Mouse (Mus musculus) thymus, postnatal 0 days (tissue): ENCODE measurements around the gene Reps1. TPM values are rescaled to one million over a fixed set of nuclear protein-coding genes. Genes with fewer than 3 reads are reported as not detected.

Source experiments
- DNase-seq: peaks from one replicate; pipeline ENCODE4 v3.0.0-alpha.2; 2015; ENCODE audit warnings: low spot score
- polyA plus RNA-seq: library from polyadenylated mRNA; unstranded; fragments of >200 nt; fragmentation: Nextera tagmentation; extraction: Ambion mirVana; gene quantifications from 2 replicates; pipeline ENCODE4 v1.2.1, GENCODE M21; 2015

The Reps1 gene
- 20.2 and 24.0 TPM in 2 replicates for polyA plus RNA-seq

DNA sequence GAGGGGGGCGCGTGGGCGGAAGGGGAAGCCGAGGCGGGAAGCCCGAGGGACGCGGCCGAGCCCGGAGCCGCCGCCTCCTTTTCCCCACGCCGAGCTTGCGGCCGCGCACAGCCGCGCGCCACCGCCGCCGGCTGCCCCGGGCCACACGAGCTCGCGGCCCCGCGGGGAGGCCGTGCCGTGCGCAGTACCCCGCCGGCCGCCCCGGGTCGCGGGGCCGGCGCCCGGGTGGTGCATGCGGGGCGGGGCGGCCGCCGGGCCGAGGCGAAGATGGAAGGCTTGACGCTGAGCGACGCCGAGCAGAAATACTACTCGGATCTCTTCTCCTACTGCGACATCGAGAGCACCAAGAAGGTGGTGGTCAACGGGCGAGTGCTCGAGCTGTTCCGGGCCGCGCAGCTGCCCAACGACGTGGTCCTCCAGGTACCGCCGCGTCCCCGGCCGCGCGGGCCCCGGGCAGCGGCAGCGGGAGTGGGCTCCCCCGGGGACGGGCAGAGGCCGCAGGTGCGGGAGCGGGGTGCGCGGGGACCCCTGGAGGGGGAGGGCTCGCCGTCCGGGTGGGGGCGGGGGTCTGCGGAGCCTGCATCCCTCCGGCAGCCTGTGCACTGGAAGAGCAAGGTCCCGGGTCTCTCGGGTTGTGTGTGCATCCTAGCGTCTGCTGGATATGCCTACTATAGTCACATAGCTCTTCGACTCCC is at the start of gene Reps1:
TSS of gene Reps1 (plus strand) at position 166 of the 695 bp plus-strand sequence.
- peak; percentile 37 for DNase-seq

DNA sequence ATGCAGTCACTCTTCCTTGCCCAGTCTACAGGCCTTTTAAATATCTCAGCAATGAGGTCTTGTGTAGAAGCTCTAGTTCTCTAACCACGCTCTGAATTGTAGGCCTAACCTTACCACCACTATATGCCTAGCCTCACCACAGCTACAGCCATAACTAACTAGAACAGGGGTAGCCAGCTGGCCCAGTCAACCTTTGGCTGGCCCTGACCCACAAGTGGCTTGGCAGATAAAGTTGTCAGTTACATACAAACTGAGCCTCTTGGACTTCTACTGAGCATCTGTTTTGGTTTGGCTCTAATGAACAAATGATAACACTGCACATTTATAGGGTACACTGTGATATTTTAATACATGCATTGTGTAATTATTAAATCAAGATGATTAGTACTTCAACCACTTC is 48.9 kb upstream of the Reps1 start:
- DNase-seq: no peak

DNA sequence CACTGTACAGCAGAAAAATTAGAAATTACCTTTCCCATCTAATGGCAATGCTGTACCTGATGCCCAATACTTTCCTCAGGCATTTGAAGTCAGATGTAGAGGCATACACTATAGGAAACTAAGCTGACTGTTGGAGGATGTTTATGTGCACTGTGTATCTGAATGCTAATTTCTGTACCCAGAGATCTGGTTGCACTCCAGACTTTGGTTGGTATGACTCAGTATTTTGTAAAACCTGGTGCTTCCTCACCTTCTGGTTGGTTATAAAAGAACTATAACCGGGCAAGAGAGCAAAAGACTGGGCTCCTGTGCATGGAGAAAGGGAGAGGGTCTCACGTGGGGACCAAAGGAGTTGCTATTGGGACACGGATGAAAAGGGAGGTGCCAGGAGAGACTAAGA is 48.4 kb upstream of the Reps1 start:
- no peak for DNase-seq

DNA sequence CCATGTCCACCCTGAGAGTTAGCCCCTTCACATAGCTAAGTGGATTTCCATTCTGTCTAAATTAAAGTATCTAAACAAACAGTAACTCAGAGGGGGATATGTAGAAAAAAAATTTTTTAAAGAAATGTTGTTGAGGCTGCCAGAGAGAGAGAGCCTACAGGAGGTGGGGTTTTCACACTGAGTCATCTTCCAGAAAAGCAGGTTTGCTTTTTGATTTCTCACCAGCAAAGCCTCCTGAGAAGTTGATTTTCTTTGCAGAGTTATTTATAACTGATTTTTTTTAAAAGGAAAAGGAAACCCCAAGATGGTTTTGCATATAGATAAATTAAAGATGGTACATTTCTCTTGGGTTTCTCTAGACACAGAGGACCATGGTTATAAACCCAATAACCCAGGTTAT is 47.5 kb upstream of the Reps1 start:
- no peak for DNase-seq

DNA sequence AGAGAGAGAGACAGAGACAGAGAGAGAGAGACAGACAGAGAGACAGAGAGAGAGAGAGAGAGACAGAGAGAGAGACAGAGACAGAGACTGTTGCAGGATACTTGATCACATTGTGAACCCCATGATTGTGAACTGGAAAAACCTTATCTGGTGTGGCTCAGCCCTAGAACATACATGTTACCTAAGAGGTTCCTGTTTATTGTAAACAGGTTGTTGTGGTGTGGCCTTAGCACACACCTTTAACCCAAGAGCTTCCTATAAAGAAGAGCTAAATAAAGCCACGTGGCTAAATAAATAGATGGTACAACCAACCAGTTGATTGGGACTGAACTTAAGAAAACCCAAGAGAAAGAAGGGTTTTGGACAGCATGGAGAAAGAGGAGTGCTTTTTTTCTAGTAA is 45.9 kb upstream of the Reps1 start:
- no peak for DNase-seq

DNA sequence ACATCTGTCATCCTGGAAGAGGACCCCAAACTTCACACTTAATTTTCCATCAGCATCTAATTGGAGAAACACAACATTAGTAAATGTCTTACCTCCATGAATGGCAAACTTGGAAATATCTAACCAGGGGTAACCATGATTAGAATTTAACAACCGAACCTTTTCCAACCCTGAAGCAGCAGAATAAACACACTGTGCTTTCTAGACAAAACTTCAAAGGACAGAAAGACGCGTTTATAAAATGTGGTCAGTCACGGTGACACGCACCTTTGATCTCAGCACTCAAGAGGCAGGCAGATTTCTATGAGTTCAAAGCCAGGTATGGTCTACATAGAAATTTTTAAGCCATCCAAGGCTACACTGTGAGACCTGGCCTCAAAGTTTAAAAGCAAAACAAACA is 43.9 kb upstream of the Reps1 start:
- DNase-seq: no peak

DNA sequence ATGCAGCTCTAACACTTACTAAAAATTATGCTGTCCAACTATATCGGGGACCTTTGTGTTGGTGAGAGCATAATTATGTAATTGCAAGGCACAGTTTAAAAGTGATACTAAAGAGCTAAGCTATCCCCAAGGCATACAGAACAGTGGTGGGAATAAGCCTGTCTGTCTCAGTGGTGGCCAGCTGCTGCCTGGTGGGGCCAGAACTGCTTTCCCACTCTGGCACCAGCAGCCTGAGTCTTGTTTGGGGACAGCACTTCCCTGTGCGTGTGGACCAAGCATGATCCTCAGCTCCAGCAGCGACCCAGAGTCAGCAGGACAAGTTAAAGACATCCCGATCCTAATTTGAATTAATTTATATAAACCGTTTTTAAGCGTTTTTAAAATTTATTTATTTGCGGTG is 35.2 kb upstream of the Reps1 start:
- no peak for DNase-seq

DNA sequence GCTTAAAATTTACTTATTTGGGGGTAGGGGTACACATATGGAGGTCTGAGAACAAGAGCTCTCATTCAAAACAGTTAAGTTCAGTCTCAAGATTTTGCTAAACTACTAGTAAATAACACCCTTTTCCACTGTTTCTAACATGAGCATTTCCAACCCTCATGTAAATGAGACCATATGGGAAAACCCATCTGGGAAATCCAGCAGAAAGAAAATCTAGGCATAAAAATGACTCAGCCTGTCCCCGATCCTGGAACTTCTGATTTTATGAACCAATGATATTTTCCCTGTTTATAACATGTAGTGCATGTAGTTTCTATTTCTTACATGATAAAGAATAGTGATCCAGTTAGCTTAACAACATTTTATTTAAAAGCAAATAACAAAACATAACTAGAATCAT is 34.8 kb upstream of the Reps1 start:
- no peak for DNase-seq

DNA sequence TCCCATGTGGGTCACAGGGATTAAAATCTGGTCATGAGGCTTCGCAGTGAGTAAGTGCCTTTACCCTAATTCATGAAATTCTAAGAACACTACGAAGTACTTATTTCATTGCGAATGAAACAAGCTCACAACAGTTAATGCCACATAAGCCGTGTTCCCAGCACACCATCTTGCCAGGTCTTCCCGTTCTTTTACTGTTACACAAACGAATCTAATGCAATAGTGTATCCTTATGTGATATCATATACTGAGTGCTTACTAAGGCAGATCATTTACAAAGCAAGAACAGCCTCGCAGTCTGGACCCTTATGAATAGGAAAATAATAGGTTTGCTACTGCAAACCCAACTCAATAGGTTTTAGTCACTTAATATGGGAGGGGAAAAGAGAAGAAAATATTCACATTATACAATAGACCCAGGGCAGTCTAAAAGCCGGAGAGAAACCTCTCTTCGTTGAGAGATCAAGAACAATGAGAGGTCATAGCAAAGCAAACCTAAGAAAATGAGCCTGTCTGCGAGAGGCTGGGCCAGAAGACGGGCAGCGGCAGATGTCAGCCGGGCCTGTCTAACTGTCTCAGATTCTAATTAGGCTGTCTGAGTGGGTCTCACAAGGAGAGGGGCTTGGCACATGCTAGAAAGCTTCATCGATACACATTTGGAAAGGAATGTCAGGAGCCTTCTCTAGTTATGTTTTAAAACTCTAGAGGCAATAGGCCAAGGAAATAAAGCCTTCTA is 33.9 kb upstream of the Reps1 start:
- DNase-seq: no peak

DNA sequence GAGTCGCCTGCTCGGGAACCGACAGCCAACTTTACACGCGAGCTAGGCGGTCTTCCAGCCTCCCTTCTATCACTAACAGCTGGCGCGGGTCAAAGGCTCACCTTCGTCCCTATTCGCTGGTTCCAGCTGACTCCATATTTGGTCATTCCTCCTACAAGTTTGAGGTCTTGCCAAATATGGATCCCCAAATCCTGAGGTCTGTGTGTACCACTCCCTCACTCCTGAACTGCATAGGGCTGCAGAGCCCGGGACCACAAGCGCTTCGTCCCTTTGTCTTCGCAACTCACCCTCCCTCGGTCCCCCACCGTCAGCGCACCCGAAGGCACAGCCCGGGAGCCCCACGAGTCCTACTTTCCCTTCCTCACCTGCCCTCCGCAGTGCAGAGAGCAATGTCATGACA is 33.3 kb upstream of the Reps1 start:
- DNase-seq: peak; percentile 71

DNA sequence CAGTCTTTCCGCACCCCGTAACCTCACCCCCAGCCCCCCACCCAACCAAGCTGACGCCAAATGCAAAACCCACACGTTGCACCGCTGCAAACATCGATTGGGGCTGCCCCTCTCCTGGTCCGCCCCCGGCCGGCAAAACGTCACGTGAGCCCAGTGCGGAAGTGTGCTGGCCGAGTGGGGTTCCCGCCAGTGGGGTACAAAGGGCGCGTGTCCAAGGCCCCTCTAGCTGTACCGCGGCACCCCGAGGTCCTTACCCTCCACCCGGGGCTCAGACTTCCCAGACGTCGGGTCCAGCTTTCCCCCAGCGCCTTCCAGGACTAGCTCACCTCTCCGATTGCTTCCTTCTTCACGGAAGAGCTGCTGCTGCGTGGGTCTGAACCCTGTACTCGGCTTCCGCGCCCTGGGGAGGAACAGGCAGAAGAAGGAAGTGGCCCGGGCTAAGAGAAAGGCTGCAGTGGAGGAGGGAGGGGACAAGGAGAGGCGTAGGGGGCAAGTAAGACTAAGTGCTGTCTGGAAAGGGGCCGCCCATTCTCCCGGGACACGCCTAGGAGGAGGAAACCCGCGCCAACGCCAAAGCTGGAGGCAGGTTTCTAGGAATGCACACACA is 32.8 kb upstream of the Reps1 start, which contains the start of gene Abracl:
TSS of gene Abracl (minus strand) at position 548 of the 607 bp plus-strand sequence.
- DNase-seq: peak; percentile 85

DNA sequence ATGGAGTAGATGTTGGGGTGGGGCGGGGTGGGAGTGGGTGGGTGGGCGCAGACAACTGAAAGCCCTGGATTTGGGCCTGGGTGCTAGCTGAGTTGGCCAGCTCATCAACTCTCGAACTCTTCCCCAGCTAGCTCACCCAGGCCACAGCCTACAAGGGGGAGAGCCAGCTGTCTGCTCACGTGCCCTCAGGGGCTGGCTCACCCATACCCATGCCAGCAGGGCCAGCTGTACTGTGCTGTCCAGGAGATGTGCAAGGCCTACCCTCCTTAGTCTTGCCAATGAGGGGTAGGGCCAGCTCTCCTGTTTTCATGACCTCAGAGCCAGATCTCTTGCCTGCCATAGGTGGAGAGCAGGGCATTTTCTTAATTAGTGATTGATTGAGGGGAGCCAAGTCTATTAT is 21.3 kb upstream of the Reps1 start:
- DNase-seq: no peak

DNA sequence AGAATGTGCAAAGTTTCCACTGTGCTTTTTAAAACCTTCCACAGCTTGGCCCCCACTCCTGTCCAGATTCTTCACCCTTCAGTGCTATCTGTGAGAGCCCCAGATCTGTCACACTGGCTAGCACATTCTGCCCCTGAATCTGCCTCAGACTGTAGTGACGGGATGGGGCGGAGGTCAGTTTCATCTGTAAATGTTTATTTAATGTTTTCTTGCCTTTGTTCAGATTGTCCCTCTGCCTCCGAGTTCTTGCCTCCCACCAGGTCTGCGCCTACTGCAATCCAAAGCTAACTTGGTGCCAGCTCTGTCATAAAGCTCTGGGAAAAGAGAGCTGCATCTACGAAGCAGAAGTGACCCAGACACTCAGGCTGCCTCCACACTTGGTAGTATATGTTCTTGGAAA is 18.8 kb upstream of the Reps1 start:
- no peak for DNase-seq

DNA sequence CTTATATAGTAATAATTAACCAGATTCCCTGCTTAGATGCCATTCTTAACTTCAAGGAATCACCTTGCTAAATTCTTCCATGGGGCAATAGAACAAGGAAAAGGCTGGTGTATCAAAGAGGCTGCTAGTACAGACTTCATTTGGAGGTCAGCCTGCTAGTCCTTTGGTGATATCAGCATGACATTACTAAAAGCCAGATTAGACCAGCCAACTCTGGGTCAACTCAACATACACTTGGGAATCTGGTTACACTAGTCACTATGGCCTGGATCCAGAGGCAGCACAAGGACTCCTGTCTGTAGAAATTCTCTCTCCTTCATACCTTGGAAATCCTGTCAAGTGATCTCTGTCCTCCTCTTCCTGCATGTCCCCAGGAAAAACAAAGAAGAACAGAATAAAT is 9.3 kb upstream of the Reps1 start:
- no peak for DNase-seq

DNA sequence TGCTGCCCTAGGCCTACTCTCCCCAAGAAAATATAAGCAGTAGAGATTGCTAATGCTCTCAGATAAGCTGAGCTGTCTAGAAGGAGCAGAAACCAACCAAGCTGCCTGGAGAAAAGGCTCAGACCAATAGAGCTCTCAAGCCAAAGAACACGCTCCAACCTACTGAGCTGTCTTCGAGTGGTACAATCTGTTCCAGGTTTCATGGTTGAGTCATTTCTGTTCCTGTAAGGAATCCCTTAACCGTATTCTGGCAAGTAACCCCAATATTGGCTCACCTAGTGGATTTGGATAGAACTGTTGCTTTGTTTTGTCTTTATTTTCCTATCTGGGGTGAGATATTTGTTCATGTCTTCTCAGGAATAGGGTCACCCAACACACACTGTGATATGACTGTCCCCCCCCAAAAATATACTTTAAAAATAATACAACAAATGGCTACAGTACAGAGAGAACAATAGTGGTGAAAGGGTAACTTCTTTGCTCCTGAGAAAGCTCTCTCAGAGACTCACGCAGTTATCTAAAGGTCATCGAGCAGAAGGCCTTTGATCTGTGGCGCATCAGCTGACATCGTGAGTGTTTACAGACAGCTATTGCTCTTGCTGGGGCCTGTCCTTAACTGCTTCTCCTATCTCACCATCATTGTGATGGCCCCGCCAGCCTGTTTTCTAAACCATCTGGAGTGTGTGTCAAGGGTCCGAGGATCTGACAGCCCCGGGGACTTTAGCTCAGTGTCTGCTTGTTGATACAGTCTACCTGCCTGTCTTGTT is 8.1 kb upstream of the Reps1 start:
- DNase-seq: no peak

DNA sequence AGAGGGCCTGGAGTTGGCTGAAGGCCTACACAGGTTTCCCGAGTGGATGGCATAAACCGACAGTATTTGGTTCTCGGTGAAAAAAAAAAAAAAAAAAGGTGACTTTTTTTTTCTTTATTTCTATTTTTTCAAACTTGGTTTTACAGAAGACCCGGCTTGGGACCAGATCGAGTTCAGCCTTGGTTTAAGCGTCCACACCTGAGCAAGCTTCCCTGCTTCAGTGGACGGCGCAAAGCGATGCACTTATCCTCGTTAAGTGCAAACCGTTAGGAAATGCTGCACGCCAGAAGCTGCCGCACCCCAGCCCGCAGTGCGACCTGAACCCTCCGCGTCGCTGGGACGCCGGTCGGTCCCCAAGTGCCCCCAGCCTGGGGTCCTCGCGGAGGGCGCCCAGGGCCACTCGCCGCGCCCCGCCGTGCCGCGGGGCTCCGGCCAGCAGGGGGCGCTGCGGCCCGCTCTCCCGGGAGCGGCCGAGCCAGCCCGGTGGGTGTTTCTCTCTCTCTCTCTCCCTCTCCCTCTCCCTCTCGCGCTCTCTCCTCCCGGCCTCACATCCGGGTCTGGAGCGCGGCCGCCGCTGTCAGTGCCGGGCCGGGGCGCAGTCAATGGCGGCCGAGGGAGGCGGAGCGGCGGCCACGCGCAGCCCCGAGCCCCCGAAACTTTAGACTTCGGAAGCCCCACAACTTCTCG is 509 bp upstream of the Reps1 start:
- peak; percentile 88 for DNase-seq

DNA sequence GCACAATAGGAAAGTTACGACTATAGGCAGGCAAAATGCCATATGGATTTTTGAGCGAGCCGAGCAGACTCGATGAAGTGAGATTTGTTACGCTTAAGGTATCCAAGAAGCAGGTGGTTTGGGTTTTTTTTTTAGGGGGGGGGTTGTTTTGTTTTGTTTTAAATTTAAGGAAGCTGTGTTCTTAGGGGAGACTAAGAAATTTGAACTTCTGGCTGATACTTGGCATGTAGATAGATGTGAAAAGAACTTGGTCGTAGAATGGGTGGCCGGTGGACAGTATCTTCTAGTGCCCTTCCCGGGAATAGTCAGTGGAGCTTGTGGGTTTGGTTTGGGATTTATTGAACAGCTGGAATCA is 707 bp downstream of the Reps1 start:
- no peak for DNase-seq

DNA sequence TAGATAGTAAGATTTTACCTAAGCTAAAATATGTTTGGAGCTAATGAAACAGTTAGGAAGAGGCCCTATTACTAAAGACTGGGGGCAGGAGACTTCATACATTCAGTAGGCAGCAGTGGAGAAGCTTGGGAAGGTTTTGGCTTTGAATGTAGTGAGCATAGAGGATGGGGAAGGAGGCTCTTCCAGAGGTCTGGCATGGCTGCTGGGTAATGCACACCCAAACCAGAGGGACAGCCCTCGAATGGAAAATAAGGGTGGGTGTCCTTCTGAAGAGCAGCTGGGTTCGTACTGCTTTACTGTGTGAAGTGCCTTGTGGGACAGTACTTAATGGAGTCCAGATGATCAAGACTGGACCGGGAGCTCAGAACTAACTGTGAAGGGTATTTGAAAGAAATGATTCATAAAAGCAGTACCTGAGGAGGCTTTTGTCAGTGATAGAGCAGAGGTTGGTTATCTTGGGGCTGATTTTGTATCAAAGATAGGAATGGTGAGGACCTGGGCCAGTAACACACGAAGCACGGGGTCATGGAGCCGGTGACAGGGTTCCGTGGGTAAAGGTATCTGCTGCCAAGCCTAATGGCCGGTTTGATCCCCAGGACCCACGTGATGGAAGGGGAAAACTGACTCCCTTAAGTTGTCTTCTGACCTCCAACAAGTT is 3.1 kb downstream of the Reps1 start:
- DNase-seq: no peak

DNA sequence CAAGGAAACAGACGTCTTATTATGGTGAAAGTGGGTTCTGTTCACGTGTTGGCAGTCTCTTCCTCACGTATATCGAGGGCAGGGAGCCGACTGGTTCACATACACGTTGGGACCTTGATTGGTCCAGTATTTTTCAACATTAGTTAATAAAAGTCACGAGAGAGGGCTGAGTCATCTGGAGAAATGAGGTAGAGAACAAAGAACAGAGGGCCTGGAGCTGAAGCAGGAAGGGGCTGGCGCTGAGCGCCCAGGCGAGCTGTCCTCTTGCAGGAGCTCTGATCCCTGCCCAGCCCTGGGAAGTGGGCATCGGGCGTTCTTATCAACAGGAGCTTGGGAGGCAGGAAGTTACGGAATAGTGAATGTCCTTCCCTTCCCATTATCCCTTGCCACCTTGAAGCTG is 4.1 kb downstream of the Reps1 start:
- no peak for DNase-seq

DNA sequence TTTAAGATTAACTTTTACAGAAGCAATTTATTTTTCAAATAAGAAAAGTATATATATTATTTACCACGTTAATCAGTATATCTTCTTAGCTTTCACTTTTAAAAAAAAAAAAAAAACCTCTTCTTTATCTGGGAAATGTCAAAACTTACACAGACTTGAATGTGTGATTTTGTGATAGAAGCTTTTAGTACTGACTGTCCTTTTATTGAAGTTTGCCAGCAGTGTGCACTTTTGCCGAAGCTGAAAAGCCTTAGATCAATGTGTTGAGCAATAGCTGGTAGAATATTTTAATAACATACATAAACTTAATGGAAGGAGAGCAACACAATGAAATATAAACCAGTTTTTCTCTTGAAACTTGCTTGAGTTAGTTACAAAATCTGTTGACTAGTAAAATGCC is 5.1 kb downstream of the Reps1 start:
- DNase-seq: no peak

DNA sequence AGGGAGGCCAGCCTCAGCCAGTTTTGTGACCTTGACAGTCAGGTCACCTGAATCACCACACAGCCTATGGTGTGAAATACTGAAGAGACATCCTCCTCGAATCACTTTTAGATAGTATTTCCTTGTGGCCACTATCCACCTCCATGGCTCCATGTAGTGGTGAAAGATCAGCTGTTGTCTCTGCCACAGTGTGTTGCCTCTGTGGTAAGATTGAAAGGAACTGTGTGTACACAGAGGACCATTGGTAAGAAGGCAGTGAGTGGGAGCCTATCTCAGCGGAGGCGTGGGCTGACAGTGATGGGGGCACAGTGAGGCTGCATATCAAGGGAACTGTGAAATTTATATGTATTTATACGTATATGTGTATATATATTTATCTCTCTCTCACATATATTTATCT is 5.9 kb downstream of the Reps1 start:
- no peak for DNase-seq
